Mouse (Mus musculus) liver, adult (tissue): ENCODE data around the gene Krtap9-1.
"Not testable (repeated sequence)": the region's sequence is repeated elsewhere in the genome, so short reads cannot be mapped to it uniquely, and the experiment has no call there.

Experiments used
- GATA4 ChIP-seq: IDR thresholded peaks from 2 replicates; pipeline ENCODE4 v1.6.1; 2014; ENCODE audit warnings: mild to moderate bottlenecking, low read length; ENCODE audit not compliant: insufficient replicate concordance

Gene Krtap9-1

GRCm38 (mm10) chr11:99873089-99873488, at the start of gene Krtap9-1:
TSS of gene Krtap9-1 (plus strand) at chr11:99873389.
- not testable (repeated sequence) for TF ChIP-seq GATA4

- TF ChIP-seq GATA4: no peak
Observed at GRCm38 (mm10) chr11:99837966-99838365, 35.2 kb upstream of the Krtap9-1 start, which contains the start of gene 2300003K06Rik. TSS of gene 2300003K06Rik (minus strand) at chr11:99838066.

- TF ChIP-seq GATA4: no peak
Observed at GRCm38 (mm10) chr11:99842185-99842584, 31.0 kb upstream of the Krtap9-1 start.

GRCm38 (mm10) chr11:99846746-99847145, 26.4 kb upstream of the Krtap9-1 start:
- no peak for TF ChIP-seq GATA4

GRCm38 (mm10) chr11:99851508-99851907, 21.7 kb upstream of the Krtap9-1 start, which contains the start of gene Krtap4-16:
TSS of gene Krtap4-16 (minus strand) at chr11:99851608.
- no peak for TF ChIP-seq GATA4

- TF ChIP-seq GATA4: no peak
Observed at GRCm38 (mm10) chr11:99854121-99854520, 19.1 kb upstream of the Krtap9-1 start.

GRCm38 (mm10) chr11:99857617-99858016, 15.6 kb upstream of the Krtap9-1 start, which contains the start of gene Gm11568:
TSS of gene Gm11568 (plus strand) at chr11:99857917.
- no peak for TF ChIP-seq GATA4

- no peak for TF ChIP-seq GATA4
Observed at GRCm38 (mm10) chr11:99858761-99859160, 14.4 kb upstream of the Krtap9-1 start.

- not testable (repeated sequence) for TF ChIP-seq GATA4
Observed at GRCm38 (mm10) chr11:99864176-99864575, 9.0 kb upstream of the Krtap9-1 start, which contains the start of gene Gm11559. TSS of gene Gm11559 (plus strand) at chr11:99864476.

GRCm38 (mm10) chr11:99878887-99879286, 5.7 kb downstream of the Krtap9-1 start, which contains the start of gene Gm11567:
TSS of gene Gm11567 (plus strand) at chr11:99879187.
- TF ChIP-seq GATA4: not testable (repeated sequence)

- TF ChIP-seq GATA4: no peak
Observed at GRCm38 (mm10) chr11:99907620-99908019, 34.4 kb downstream of the Krtap9-1 start, which contains the start of gene Krtap31-1. TSS of gene Krtap31-1 (plus strand) at chr11:99907920.

- TF ChIP-seq GATA4: no peak
Observed at GRCm38 (mm10) chr11:99914451-99914850, 41.3 kb downstream of the Krtap9-1 start, which contains the start of gene Gm11565. TSS of gene Gm11565 (plus strand) at chr11:99914751.
